Mouse (Mus musculus) erythroblast, adult 5-6 weeks (primary cell): ENCODE data around the gene Hoxd9. TPM values are rescaled to one million over a fixed set of nuclear protein-coding genes. Genes with fewer than 3 reads are reported as not detected.

Experiments used
- ATAC-seq: replicated peaks from 2 replicates; pipeline ENCODE4 v1.8.0; 2016; ENCODE audit warnings: moderate number of reproducible peaks, mild to moderate bottlenecking, moderate TSS enrichment, inconsistent platforms; ENCODE audit not compliant: poor library complexity, low FRiP score, severe bottlenecking
- total RNA-seq, 2 experiments: library from RNA; stranded (forward) in 1 of 2; stranded (reverse) in 1 of 2; fragments of 150-400 nt in 1 of 2; fragments of 200-764, 138-1000 nt in 1 of 2; gene quantifications; 2 replicates each; pipeline versions ENCODE4 v1.2.3 to v1.2.4; 2015 to 2017; ENCODE audit warnings: low replicate concordance in 2 of 2

Gene Hoxd9
- total RNA-seq (2015; ENCODE audit: low replicate concordance) (not detected in 2 replicates), total RNA-seq (2017; ENCODE audit: low replicate concordance) (not detected in 2 replicates)

- no peak for ATAC-seq
These were observed at the start of gene Hoxd9 for GRCm38 (mm10) chr2:74697567-74698121. TSS of gene Hoxd9 (plus strand) at chr2:74697727.

- ATAC-seq, result no peak
These were observed 44.6 kb upstream of the Hoxd9 start for GRCm38 (mm10) chr2:74652996-74653340.

- ATAC-seq, result no peak
These were observed 43.6 kb upstream of the Hoxd9 start for GRCm38 (mm10) chr2:74653781-74654535.

GRCm38 (mm10) chr2:74654743-74655419 lies 42.6 kb upstream of the Hoxd9 start:
- ATAC-seq, result no peak

GRCm38 (mm10) chr2:74655420-74655781 lies 42.1 kb upstream of the Hoxd9 start:
- no peak for ATAC-seq

GRCm38 (mm10) chr2:74655821-74656631 lies 41.5 kb upstream of the Hoxd9 start:
- ATAC-seq, result no peak

GRCm38 (mm10) chr2:74656632-74657021 lies 40.9 kb upstream of the Hoxd9 start:
- ATAC-seq, result no peak

GRCm38 (mm10) chr2:74657251-74658023 lies 40.1 kb upstream of the Hoxd9 start:
- no peak for ATAC-seq

GRCm38 (mm10) chr2:74658024-74658666 lies 39.4 kb upstream of the Hoxd9 start:
- ATAC-seq, result no peak

GRCm38 (mm10) chr2:74658667-74659371 lies 38.7 kb upstream of the Hoxd9 start:
- no peak for ATAC-seq

- no peak for ATAC-seq
These were observed 38.0 kb upstream of the Hoxd9 start, which contains the start of gene Evx2 for GRCm38 (mm10) chr2:74659507-74660005. TSS of gene Evx2 (minus strand) at chr2:74659557.

GRCm38 (mm10) chr2:74660421-74661375 lies 36.8 kb upstream of the Hoxd9 start:
- ATAC-seq, result no peak

- no peak for ATAC-seq
These were observed 35.8 kb upstream of the Hoxd9 start for GRCm38 (mm10) chr2:74661685-74662084.

- ATAC-seq, result no peak
These were observed 34.1 kb upstream of the Hoxd9 start for GRCm38 (mm10) chr2:74663291-74663925.

- ATAC-seq, result no peak
These were observed 31.1 kb upstream of the Hoxd9 start for GRCm38 (mm10) chr2:74666411-74666810.

- no peak for ATAC-seq
These were observed 30.2 kb upstream of the Hoxd9 start for GRCm38 (mm10) chr2:74667191-74667841.
